Mouse (Mus musculus) neural tube, embryonic 11.5 days (tissue): ENCODE measurements around the gene Adamts7. TPM values are rescaled to one million over a fixed set of nuclear protein-coding genes. Genes with fewer than 3 reads are reported as not detected.

Experiments
- ATAC-seq: fragments of 200-750 bp; cut with Nextera tagmentation; 2 replicates; pipeline ENCODE4 v1.8.0; 2017; ENCODE audit warnings: moderate number of reproducible peaks, mild to moderate bottlenecking, moderate TSS enrichment, moderate library complexity; ENCODE audit not compliant: insufficient read depth, low FRiP score, low TSS enrichment
- DNase-seq: peaks from one replicate; pipeline ENCODE4 v3.0.0-alpha.2; 2015; ENCODE audit warnings: low spot score
- H3K27ac ChIP-seq: fragments of 300-500 bp; sonication (generic); 2 replicates; pipeline ENCODE4 v1.5.1; 2014; ENCODE audit warnings: low read depth, mild to moderate bottlenecking, low read length
- H3K27me3 ChIP-seq: fragments of 300-500 bp; sonication (generic); 2 replicates; pipeline ENCODE4 v1.6.1; 2014; ENCODE audit warnings: mild to moderate bottlenecking, low read length, mixed read lengths; ENCODE audit not compliant: control insufficient read depth, insufficient read depth
- H3K36me3 ChIP-seq: fragments of 300-500 bp; sonication (generic); 2 replicates; pipeline ENCODE4 v1.6.1; 2014; ENCODE audit warnings: mild to moderate bottlenecking, low read length, moderate library complexity, mixed read lengths; ENCODE audit not compliant: control insufficient read depth, insufficient read depth
- H3K4me1 ChIP-seq: fragments of 300-500 bp; sonication (generic); 2 replicates; pipeline ENCODE4 v1.6.1; 2014; ENCODE audit warnings: low read length, mixed read lengths; ENCODE audit not compliant: control insufficient read depth, insufficient read depth
- H3K4me2 ChIP-seq: fragments of 300-500 bp; sonication (generic); 2 replicates; pipeline ENCODE4 v1.6.1; 2014; ENCODE audit warnings: low read depth, mild to moderate bottlenecking, moderate library complexity
- H3K4me3 ChIP-seq: fragments of 300-500 bp; sonication (generic); 2 replicates; pipeline ENCODE4 v1.5.1; 2014; ENCODE audit warnings: low read depth, low read length
- H3K9ac ChIP-seq: fragments of 300-500 bp; sonication (generic); 2 replicates; pipeline ENCODE4 v1.6.1; 2014; ENCODE audit warnings: mild to moderate bottlenecking, low read length
- H3K9me3 ChIP-seq: fragments of 300-500 bp; sonication (generic); 2 replicates; pipeline ENCODE4 v1.6.1; 2016; ENCODE audit warnings: low read length; ENCODE audit not compliant: control insufficient read depth
- WGBS: fragments of 180-500 bp; shearing (Covaris S2); extraction: QIAGEN DNeasy Blood & Tissue Kit; methylation state at CpG from one replicate; pipeline ENCODE4 v1.1.7; 2014; 5-methylcytosine and 5-hydroxymethylcytosine counted together
- polyA plus RNA-seq: library from polyadenylated mRNA; unstranded; fragments of >200 nt; fragmentation: Nextera tagmentation; extraction: Ambion mirVana; gene quantifications from 2 replicates; pipeline ENCODE4 v1.2.1, GENCODE M21; 2014

Adamts7 gene
- 13.8 and 15.5 TPM in 2 replicates for polyA plus RNA-seq

- H3K4me1 ChIP-seq: peaks cover 7% of the 10 kb centered on the region; the same call in 1 of the 2 replicates
- peak within 1 kb of the TSS; percentile 70 for H3K4me3 ChIP-seq
- H3K4me2 ChIP-seq: peak within 1 kb of the TSS; percentile 89
- ATAC-seq: peak; percentile 84
- H3K9ac ChIP-seq: peak within 1 kb of the TSS; percentile 76
- under 1% methylated on average over 53 of the region's 60 CpGs for WGBS
- H3K9me3 ChIP-seq: no peaks in the 10 kb centered on the region
- peak; percentile 76 for DNase-seq
- H3K27ac ChIP-seq: peak within 1 kb of the TSS; percentile 65
- no peaks in the 10 kb centered on the region for H3K27me3 ChIP-seq
- no peaks in the 10 kb centered on the region for H3K36me3 ChIP-seq
Measured at GRCm38 (mm10) chr9:90162926-90163748, at the start of gene Adamts7. TSS of gene Adamts7 (plus strand) at chr9:90163069.

GRCm38 (mm10) chr9:90113151-90113550 is 49.7 kb upstream of the Adamts7 start:
- no peaks in the 10 kb centered on the region for H3K9me3 ChIP-seq
- no peaks in the 10 kb centered on the region; the same call in 1 of the 2 replicates for H3K36me3 ChIP-seq
- H3K9ac ChIP-seq: peak overlapping the region; percentile 99
- 0 out of 2 replicates have a peak, but pooled peaks cover 6% of the 10 kb centered on the region for H3K4me1 ChIP-seq
- no peak for DNase-seq
- 4% methylated on average over 13 of the region's 13 CpGs for WGBS
- H3K27ac ChIP-seq: no peak overlapping the region; the same call in 1 of the 2 replicates
- no peaks in the 10 kb centered on the region for H3K27me3 ChIP-seq
- peak overlapping the region; percentile 72 for H3K4me2 ChIP-seq
- peak overlapping the region; percentile 92 for H3K4me3 ChIP-seq
- no peak for ATAC-seq

- no peaks in the 10 kb centered on the region for H3K27me3 ChIP-seq
- H3K4me2 ChIP-seq: peak overlapping the region; percentile 72
- H3K36me3 ChIP-seq: no peaks in the 10 kb centered on the region
- peak overlapping the region; percentile 92 for H3K4me3 ChIP-seq
- H3K27ac ChIP-seq: peak overlapping the region; percentile 95
- no peaks in the 10 kb centered on the region for H3K9me3 ChIP-seq
- DNase-seq: peak; percentile 90
- ATAC-seq: peak; percentile 72
- H3K9ac ChIP-seq: peak overlapping the region; percentile 99
- H3K4me1 ChIP-seq: 0 out of 2 replicates have a peak, but pooled peaks cover 6% of the 10 kb centered on the region
- WGBS: under 1% methylated on average over 75 of the region's 82 CpGs
Measured at GRCm38 (mm10) chr9:90113651-90114566, 49.0 kb upstream of the Adamts7 start.

- peak within 1 kb of the TSS; percentile 99 for H3K9ac ChIP-seq
- H3K4me2 ChIP-seq: peak within 1 kb of the TSS; percentile 72
- H3K36me3 ChIP-seq: no peaks in the 10 kb centered on the region
- 0 out of 2 replicates have a peak, but pooled peaks cover 6% of the 10 kb centered on the region for H3K4me1 ChIP-seq
- no peaks in the 10 kb centered on the region for H3K27me3 ChIP-seq
- WGBS: 2% methylated on average over 34 of the region's 40 CpGs
- DNase-seq (peak; percentile 98), ATAC-seq (peak; percentile 99)
- H3K9me3 ChIP-seq: no peaks in the 10 kb centered on the region
- peak within 1 kb of the TSS; percentile 95 for H3K27ac ChIP-seq
- H3K4me3 ChIP-seq: peak within 1 kb of the TSS; percentile 92
Measured at GRCm38 (mm10) chr9:90114567-90115307, 48.1 kb upstream of the Adamts7 start, which contains the start of gene Morf4l1. TSS of gene Morf4l1 (minus strand) at chr9:90114774.

GRCm38 (mm10) chr9:90115308-90115700 is 47.6 kb upstream of the Adamts7 start:
- no peaks in the 10 kb centered on the region for H3K27me3 ChIP-seq
- no peaks in the 10 kb centered on the region for H3K9me3 ChIP-seq
- H3K9ac ChIP-seq: peak overlapping the region; percentile 39
- H3K27ac ChIP-seq: no peak overlapping the region
- DNase-seq (no peak), ATAC-seq (no peak)
- 0 out of 2 replicates have a peak, but pooled peaks cover 6% of the 10 kb centered on the region for H3K4me1 ChIP-seq
- H3K4me2 ChIP-seq: peak overlapping the region; percentile 66
- peak overlapping the region; percentile 92; the same call in 1 of the 2 replicates for H3K4me3 ChIP-seq
- no peaks in the 10 kb centered on the region for H3K36me3 ChIP-seq

- H3K4me1 ChIP-seq: 0 out of 2 replicates have a peak, but pooled peaks cover 6% of the 10 kb centered on the region
- H3K27ac ChIP-seq: no peak overlapping the region
- no peak for ATAC-seq
- no peaks in the 10 kb centered on the region for H3K9me3 ChIP-seq
- H3K9ac ChIP-seq: no peak overlapping the region
- no peak for DNase-seq
- H3K4me2 ChIP-seq: no peak overlapping the region
- no peaks in the 10 kb centered on the region for H3K36me3 ChIP-seq
- no peaks in the 10 kb centered on the region for H3K27me3 ChIP-seq
- H3K4me3 ChIP-seq: no peak overlapping the region
Measured at GRCm38 (mm10) chr9:90117234-90117633, 45.6 kb upstream of the Adamts7 start.

- Histone ChIP-seq H3K4me1 (no peaks in the 10 kb centered on the region), H3K27me3 (no peaks in the 10 kb centered on the region), H3K36me3 (no peaks in the 10 kb centered on the region), H3K27ac (no peak overlapping the region), H3K9me3 (no peaks in the 10 kb centered on the region), H3K9ac (no peak overlapping the region), H3K4me3 (no peak overlapping the region), H3K4me2 (no peak overlapping the region)
- DNase-seq: no peak
- ATAC-seq: no peak
- WGBS: 65% methylated on average over 4 of the region's 4 CpGs
Measured at GRCm38 (mm10) chr9:90122246-90122740, 40.6 kb upstream of the Adamts7 start.
